16 mouse cellular contexts compared by ENCODE assay signal in genomic region chr3:19992388-19992787, GRCm38 (mm10).
"Had no signal": no experiment of that assay in that cellular context is flagged by ENCODE, and none has a peak within 500 bp of the region (broad histone marks: within the 10 kb centered on the region; RNA-seq: fewer than 3 reads in every experiment).

No protein-coding gene starts in this region.

- DNase-seq: retina, postnatal 1 day; right cerebral cortex, adult 18-20 months; right cerebral cortex, postnatal 14 days; right cerebral cortex, postnatal 25 days; right cerebral cortex, postnatal 4 days; spleen, adult 18-20 months; thymus, adult 18-20 months; thymus, adult 2 months; thymus, postnatal 14 days; thymus, postnatal 25 days; thymus, postnatal 36 days; thymus, postnatal 4 days had no signal

- H3K36me3 ChIP-seq: stomach, embryonic 15.5 days had no signal

- H3K9me3 ChIP-seq: neural tube, embryonic 13.5 days; neural tube, embryonic 15.5 days; stomach, embryonic 15.5 days had no signal

- H3K4me2 ChIP-seq: neural tube, embryonic 13.5 days; neural tube, embryonic 15.5 days; stomach, embryonic 15.5 days had no signal

- H3K27me3 ChIP-seq: neural tube, embryonic 13.5 days; neural tube, embryonic 15.5 days; stomach, embryonic 15.5 days had no signal

- H3K4me3 ChIP-seq: neural tube, embryonic 13.5 days; neural tube, embryonic 15.5 days; stomach, embryonic 15.5 days had no signal

- H3K27ac ChIP-seq: neural tube, embryonic 13.5 days; neural tube, embryonic 15.5 days; stomach, embryonic 15.5 days; stomach, postnatal 0 days had no signal

- H3K9ac ChIP-seq: neural tube, embryonic 13.5 days; neural tube, embryonic 15.5 days; stomach, embryonic 15.5 days had no signal

- H3K4me1 ChIP-seq: neural tube, embryonic 13.5 days; neural tube, embryonic 15.5 days; stomach, embryonic 15.5 days had no signal
